Mouse (Mus musculus) midbrain, embryonic 15.5 days (tissue): ENCODE measurements around the gene Icam5. TPM values are rescaled to one million over a fixed set of nuclear protein-coding genes. Genes with fewer than 3 reads are reported as not detected.
"Not testable (repeated sequence)": the region's sequence is repeated elsewhere in the genome, so short reads cannot be mapped to it uniquely, and the experiment has no call there.

Experiments
- ATAC-seq: fragments of 200-750 bp; cut with Nextera tagmentation; replicated peaks from 2 replicates; pipeline ENCODE4 v1.8.0; 2017; ENCODE audit warnings: moderate TSS enrichment
- H3K27ac ChIP-seq: fragments of 300-500 bp; sonication (generic); 2 replicates; pipeline ENCODE4 v1.5.1; 2015; ENCODE audit warnings: mild to moderate bottlenecking, inconsistent platforms
- H3K27me3 ChIP-seq: fragments of 300-500 bp; sonication (generic); replicated peaks from 2 replicates; pipeline ENCODE4 v1.6.1; 2015; ENCODE audit warnings: inconsistent platforms
- H3K36me3 ChIP-seq: fragments of 300-500 bp; sonication (generic); replicated peaks from 2 replicates; pipeline ENCODE4 v1.6.1; 2015; ENCODE audit warnings: inconsistent platforms
- H3K4me1 ChIP-seq: fragments of 300-500 bp; sonication (generic); 2 replicates; pipeline ENCODE4 v1.6.1; 2015; ENCODE audit warnings: inconsistent platforms
- H3K4me2 ChIP-seq: fragments of 300-500 bp; sonication (generic); 2 replicates; pipeline ENCODE4 v1.6.1; 2015; ENCODE audit warnings: inconsistent platforms, mild to moderate bottlenecking, moderate library complexity
- H3K4me3 ChIP-seq: fragments of 300-500 bp; sonication (generic); 2 replicates; pipeline ENCODE4 v1.5.1; 2015; ENCODE audit warnings: mild to moderate bottlenecking, inconsistent platforms
- H3K9ac ChIP-seq: fragments of 300-500 bp; sonication (generic); 2 replicates; pipeline ENCODE4 v1.6.1; 2015; ENCODE audit warnings: mild to moderate bottlenecking, inconsistent platforms
- H3K9me3 ChIP-seq: fragments of 300-500 bp; sonication (generic); 2 replicates; pipeline ENCODE4 v1.6.1; 2016; ENCODE audit warnings: inconsistent platforms
- WGBS: fragments of 180-500 bp; shearing (Covaris S2); methylation state at CpG from one replicate; pipeline ENCODE4 v1.1.7; 2015; ENCODE audit warnings: mixed read lengths; 5-methylcytosine and 5-hydroxymethylcytosine counted together
- polyA plus RNA-seq: library from polyadenylated mRNA; unstranded; fragments of >200 nt; fragmentation: Nextera tagmentation; extraction: Ambion mirVana; gene quantifications from 2 replicates; pipeline ENCODE4 v1.2.1, GENCODE M21; 2015

Icam5 gene
- 1.8 TPM in 2 replicates for polyA plus RNA-seq

- peak; percentile 35 for ATAC-seq
- Histone ChIP-seq H3K27ac (0 out of 2 replicates have a peak within 1 kb of the TSS, but pooled peaks have one; percentile 39), H3K4me1 (peaks cover 64% of the 10 kb centered on the region)
These were observed at the start of gene Icam5 for GRCm38 (mm10) chr9:21031896-21032351. Icam5 (plus strand) TSS chr9:21032073.

GRCm38 (mm10) chr9:20982171-20982570, 49.7 kb upstream of the Icam5 start:
- ATAC-seq: no peak
- WGBS: 59% methylated on average over 3 of the region's 3 CpGs
- no peaks in the 10 kb centered on the region for H3K4me1 ChIP-seq
- H3K27me3 ChIP-seq: no peaks in the 10 kb centered on the region
- H3K9ac ChIP-seq: no peak overlapping the region
- H3K9me3 ChIP-seq: no peaks in the 10 kb centered on the region
- H3K4me2 ChIP-seq: no peak overlapping the region
- H3K4me3 ChIP-seq: no peak overlapping the region
- no peaks in the 10 kb centered on the region for H3K36me3 ChIP-seq
- no peak overlapping the region for H3K27ac ChIP-seq

More at GRCm38 (mm10) chr9:21031896-21032351, at the start of gene Icam5:
- Histone ChIP-seq H3K9me3 (no peaks in the 10 kb centered on the region), H3K4me2 (peak within 1 kb of the TSS; percentile 98), H3K4me3 (peak within 1 kb of the TSS; percentile 59), H3K36me3 (no peaks in the 10 kb centered on the region), H3K9ac (peak within 1 kb of the TSS; percentile 63), H3K27me3 (peaks cover 87% of the 10 kb centered on the region)
- whole genome bisulfite sequencing: under 1% methylated on average over 35 of the region's 35 CpGs

GRCm38 (mm10) chr9:20983169-20983568, 48.7 kb upstream of the Icam5 start:
- 79% methylated on average over 5 of the region's 5 CpGs for WGBS
- ATAC-seq: no peak
- no peaks in the 10 kb centered on the region for H3K36me3 ChIP-seq
- no peaks in the 10 kb centered on the region for H3K9me3 ChIP-seq
- H3K4me3 ChIP-seq: no peak overlapping the region
- H3K4me1 ChIP-seq: no peaks in the 10 kb centered on the region
- H3K27ac ChIP-seq: no peak overlapping the region
- H3K4me2 ChIP-seq: no peak overlapping the region
- H3K27me3 ChIP-seq: no peaks in the 10 kb centered on the region
- 0 out of 2 replicates have a peak overlapping the region, but pooled peaks have one; percentile 1 for H3K9ac ChIP-seq

- H3K27me3 ChIP-seq: no peaks in the 10 kb centered on the region
- 67% methylated on average over 15 of the region's 15 CpGs for WGBS
- H3K9me3 ChIP-seq: no peaks in the 10 kb centered on the region
- no peaks in the 10 kb centered on the region for H3K36me3 ChIP-seq
- no peak overlapping the region for H3K27ac ChIP-seq
- no peak overlapping the region for H3K9ac ChIP-seq
- ATAC-seq: no peak
- H3K4me2 ChIP-seq: no peak overlapping the region
- H3K4me1 ChIP-seq: peaks cover 3% of the 10 kb centered on the region
- H3K4me3 ChIP-seq: no peak overlapping the region
These were observed 44.8 kb upstream of the Icam5 start for GRCm38 (mm10) chr9:20986952-20987686.

GRCm38 (mm10) chr9:20987953-20988352, 43.9 kb upstream of the Icam5 start:
- no peak overlapping the region for H3K9ac ChIP-seq
- H3K36me3 ChIP-seq: no peaks in the 10 kb centered on the region
- ATAC-seq: no peak
- no peak overlapping the region for H3K27ac ChIP-seq
- H3K4me2 ChIP-seq: no peak overlapping the region
- no peak overlapping the region for H3K4me3 ChIP-seq
- peaks cover 3% of the 10 kb centered on the region for H3K4me1 ChIP-seq
- H3K27me3 ChIP-seq: no peaks in the 10 kb centered on the region
- H3K9me3 ChIP-seq: no peaks in the 10 kb centered on the region
- 28% methylated on average over 7 of the region's 7 CpGs for WGBS

- Histone ChIP-seq H3K9me3 (no peaks in the 10 kb centered on the region), H3K27me3 (no peaks in the 10 kb centered on the region), H3K4me1 (peaks cover 3% of the 10 kb centered on the region), H3K9ac (no peak overlapping the region), H3K27ac (no peak overlapping the region), H3K36me3 (no peaks in the 10 kb centered on the region), H3K4me2 (peak overlapping the region; percentile 11; the same call in 1 of the 2 replicates), H3K4me3 (no peak overlapping the region)
- 4% methylated on average over 10 of the region's 10 CpGs for WGBS
- ATAC-seq: no peak
These were observed 41.0 kb upstream of the Icam5 start for GRCm38 (mm10) chr9:20990861-20991260.

- no peak overlapping the region for H3K4me3 ChIP-seq
- no peak for ATAC-seq
- no peaks in the 10 kb centered on the region for H3K9me3 ChIP-seq
- no peak overlapping the region for H3K9ac ChIP-seq
- H3K4me2 ChIP-seq: no peak overlapping the region
- no peak overlapping the region for H3K27ac ChIP-seq
- whole genome bisulfite sequencing: 96% methylated on average over 4 of the region's 4 CpGs
- H3K4me1 ChIP-seq: peaks cover 3% of the 10 kb centered on the region
- H3K36me3 ChIP-seq: no peaks in the 10 kb centered on the region
- H3K27me3 ChIP-seq: no peaks in the 10 kb centered on the region
These were observed 40.3 kb upstream of the Icam5 start for GRCm38 (mm10) chr9:20991587-20991986.

- Histone ChIP-seq H3K4me2 (no peak overlapping the region), H3K9me3 (no peaks in the 10 kb centered on the region), H3K9ac (no peak overlapping the region), H3K36me3 (no peaks in the 10 kb centered on the region), H3K4me3 (no peak overlapping the region), H3K27ac (no peak overlapping the region), H3K4me1 (peaks cover 3% of the 10 kb centered on the region), H3K27me3 (no peaks in the 10 kb centered on the region)
- ATAC-seq: no peak
- 57% methylated on average over 5 of the region's 5 CpGs for WGBS
These were observed 38.5 kb upstream of the Icam5 start for GRCm38 (mm10) chr9:20993165-20993898.

GRCm38 (mm10) chr9:20995069-20995468, 36.8 kb upstream of the Icam5 start:
- 77% methylated on average over 3 of the region's 3 CpGs for WGBS
- Histone ChIP-seq H3K36me3 (no peaks in the 10 kb centered on the region), H3K4me1 (peaks cover 3% of the 10 kb centered on the region), H3K9me3 (no peaks in the 10 kb centered on the region), H3K9ac (no peak overlapping the region), H3K4me2 (no peak overlapping the region), H3K27ac (no peak overlapping the region), H3K27me3 (no peaks in the 10 kb centered on the region), H3K4me3 (no peak overlapping the region)
- ATAC-seq: no peak

- H3K36me3 ChIP-seq: no peaks in the 10 kb centered on the region
- no peak overlapping the region for H3K4me3 ChIP-seq
- no peak overlapping the region for H3K4me2 ChIP-seq
- no peaks in the 10 kb centered on the region for H3K9me3 ChIP-seq
- H3K4me1 ChIP-seq: no peaks in the 10 kb centered on the region
- no peak for ATAC-seq
- H3K9ac ChIP-seq: no peak overlapping the region
- WGBS: 88% methylated on average over 8 of the region's 8 CpGs
- H3K27me3 ChIP-seq: no peaks in the 10 kb centered on the region
- no peak overlapping the region for H3K27ac ChIP-seq
These were observed 34.8 kb upstream of the Icam5 start for GRCm38 (mm10) chr9:20997065-20997464.

- H3K27ac ChIP-seq, H3K4me3 ChIP-seq, H3K9me3 ChIP-seq, H3K4me1 ChIP-seq, H3K9ac ChIP-seq, H3K4me2 ChIP-seq, H3K27me3 ChIP-seq, H3K36me3 ChIP-seq, ATAC-seq: not testable (repeated sequence)
- WGBS: 85% methylated on average over 1 of the region's 1 CpGs
These were observed 33.5 kb upstream of the Icam5 start for GRCm38 (mm10) chr9:20998337-20998736.

- Histone ChIP-seq H3K4me2 (no peak overlapping the region), H3K27me3 (no peaks in the 10 kb centered on the region), H3K4me3 (no peak overlapping the region), H3K27ac (no peak overlapping the region), H3K9ac (no peak overlapping the region), H3K4me1 (peaks cover 14% of the 10 kb centered on the region), H3K9me3 (no peaks in the 10 kb centered on the region), H3K36me3 (peaks cover 7% of the 10 kb centered on the region; the same call in 1 of the 2 replicates)
- ATAC-seq: no peak
These were observed 31.1 kb upstream of the Icam5 start for GRCm38 (mm10) chr9:21000811-21001210.
